Mouse (Mus musculus): ENCODE results near the gene Dqx1.
A peak's percentile ranks its signal among the peaks of the same experiment; 100 is the strongest.

DNA sequence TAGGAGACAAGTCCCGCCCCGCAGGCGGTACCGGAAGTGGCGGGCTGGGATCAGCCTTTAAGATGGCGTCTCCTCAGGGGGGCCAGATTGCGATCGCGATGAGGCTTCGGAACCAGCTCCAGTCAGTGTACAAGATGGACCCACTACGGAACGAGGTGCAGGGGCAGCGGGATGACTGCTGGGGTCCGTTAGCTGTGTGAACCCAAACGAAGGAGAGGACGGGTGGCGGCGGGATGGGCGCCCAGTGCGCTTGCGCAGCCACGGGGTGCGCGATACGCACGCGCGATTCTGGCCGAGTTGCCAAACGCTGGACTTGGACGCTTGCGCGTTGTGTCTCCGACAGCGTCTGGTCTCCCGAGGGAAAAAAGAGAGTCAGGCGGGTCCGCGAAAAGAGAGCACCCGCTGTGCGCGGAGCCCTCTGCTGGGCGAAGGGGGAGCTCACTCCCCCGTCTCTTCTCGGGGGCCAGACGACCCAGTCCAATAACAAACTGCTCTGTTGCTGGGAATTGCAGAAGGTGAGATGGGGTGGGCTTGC, 20.7 kb downstream of the Dqx1 start:
- TF ChIP-seq CTCF (IDR thresholded peaks at IDR 0.05; ENCODE audit: borderline replicate concordance, insufficient read depth, low read depth, low read length) (no peak), POLR2A (IDR thresholded peaks at IDR 0.05; ENCODE audit: borderline replicate concordance, insufficient read depth, low read length) (peak; percentile 64; the same call in 1 of the 2 replicates)

All from cerebellum, adult 2 months (tissue).